Mouse (Mus musculus): ENCODE measurements around the gene Top3b. TPM values are rescaled to one million over a fixed set of nuclear protein-coding genes. Genes with fewer than 3 reads are reported as not detected.
A peak's percentile ranks its signal among the peaks of the same experiment; 100 is the strongest.
"Not testable (repeated sequence)": the region's sequence is repeated elsewhere in the genome, so short reads cannot be mapped to it uniquely, and the experiment has no call there.

Gene Top3b
- polyA plus RNA-seq, 1 experiment: 87.1 TPM

- Histone ChIP-seq H3K36me3 (ENCODE audit: control insufficient read depth, insufficient read depth, low read length) (no peaks in the 10 kb centered on the region), H3K27me3 (ENCODE audit: control insufficient read depth, insufficient read depth, low read length) (no peaks in the 10 kb centered on the region), H3K4me1 (ENCODE audit: control insufficient read depth, insufficient read depth, low read length) (no peaks in the 10 kb centered on the region), H3K27ac (ENCODE audit: control insufficient read depth, insufficient read depth, low read depth, low read length) (no peak overlapping the region), H3K4me3 (ENCODE audit: control insufficient read depth, low read depth, low read length) (no peak overlapping the region)
- TF ChIP-seq CTCF (IDR thresholded peaks at IDR 0.05; ENCODE audit: control insufficient read depth, insufficient read depth, insufficient replicate concordance, low read depth, low read length) (no peak), POLR2A (IDR thresholded peaks at IDR 0.05; ENCODE audit: control insufficient read depth, low read depth, low read length) (no peak)
These were observed 42.9 kb downstream of the Top3b start for GRCm38 (mm10) chr16:16913440-16913839.

GRCm38 (mm10) chr16:16918441-16919117 is 48.0 kb downstream of the Top3b start:
- Histone ChIP-seq H3K4me3 (ENCODE audit: control insufficient read depth, low read depth, low read length) (no peak overlapping the region), H3K36me3 (ENCODE audit: control insufficient read depth, insufficient read depth, low read length) (no peaks in the 10 kb centered on the region), H3K27ac (ENCODE audit: control insufficient read depth, insufficient read depth, low read depth, low read length) (no peak overlapping the region), H3K27me3 (ENCODE audit: control insufficient read depth, insufficient read depth, low read length) (no peaks in the 10 kb centered on the region), H3K4me1 (ENCODE audit: control insufficient read depth, insufficient read depth, low read length) (no peaks in the 10 kb centered on the region; the same call in 1 of the 2 replicates)
- TF ChIP-seq CTCF (IDR thresholded peaks at IDR 0.05; ENCODE audit: control insufficient read depth, insufficient read depth, insufficient replicate concordance, low read depth, low read length) (no peak), POLR2A (IDR thresholded peaks at IDR 0.05; ENCODE audit: control insufficient read depth, low read depth, low read length) (no peak)

- Histone ChIP-seq H3K36me3 (ENCODE audit: control insufficient read depth, insufficient read depth, low read length) (no peaks in the 10 kb centered on the region), H3K4me3 (ENCODE audit: control insufficient read depth, low read depth, low read length) (no peak overlapping the region), H3K27me3 (ENCODE audit: control insufficient read depth, insufficient read depth, low read length) (no peaks in the 10 kb centered on the region), H3K4me1 (ENCODE audit: control insufficient read depth, insufficient read depth, low read length) (no peaks in the 10 kb centered on the region; the same call in 1 of the 2 replicates), H3K27ac (ENCODE audit: control insufficient read depth, insufficient read depth, low read depth, low read length) (no peak overlapping the region)
- TF ChIP-seq POLR2A (IDR thresholded peaks at IDR 0.05; ENCODE audit: control insufficient read depth, low read depth, low read length): no peak
- peak; percentile 41; the same call in 1 of the 2 replicates for TF ChIP-seq CTCF (IDR thresholded peaks at IDR 0.05; ENCODE audit: control insufficient read depth, insufficient read depth, insufficient replicate concordance, low read depth, low read length)
These were observed 50.5 kb downstream of the Top3b start for GRCm38 (mm10) chr16:16921021-16921435.

GRCm38 (mm10) chr16:16924481-16924880 is 53.9 kb downstream of the Top3b start:
- no peak overlapping the region for H3K27ac ChIP-seq (ENCODE audit: control insufficient read depth, insufficient read depth, low read depth, low read length)
- H3K36me3 ChIP-seq (ENCODE audit: control insufficient read depth, insufficient read depth, low read length): no peaks in the 10 kb centered on the region
- TF ChIP-seq CTCF (IDR thresholded peaks at IDR 0.05; ENCODE audit: control insufficient read depth, insufficient read depth, insufficient replicate concordance, low read depth, low read length) (no peak), POLR2A (IDR thresholded peaks at IDR 0.05; ENCODE audit: control insufficient read depth, low read depth, low read length) (no peak)
- no peak overlapping the region for H3K4me3 ChIP-seq (ENCODE audit: control insufficient read depth, low read depth, low read length)
- no peaks in the 10 kb centered on the region; the same call in 1 of the 2 replicates for H3K4me1 ChIP-seq (ENCODE audit: control insufficient read depth, insufficient read depth, low read length)
- no peaks in the 10 kb centered on the region for H3K27me3 ChIP-seq (ENCODE audit: control insufficient read depth, insufficient read depth, low read length)

GRCm38 (mm10) chr16:16926536-16926935 is 56.0 kb downstream of the Top3b start:
- H3K4me1 ChIP-seq (ENCODE audit: control insufficient read depth, insufficient read depth, low read length): no peaks in the 10 kb centered on the region
- H3K36me3 ChIP-seq (ENCODE audit: control insufficient read depth, insufficient read depth, low read length): no peaks in the 10 kb centered on the region
- H3K27me3 ChIP-seq (ENCODE audit: control insufficient read depth, insufficient read depth, low read length): no peaks in the 10 kb centered on the region
- H3K4me3 ChIP-seq (ENCODE audit: control insufficient read depth, low read depth, low read length): peak overlapping the region; percentile 72
- no peak overlapping the region for H3K27ac ChIP-seq (ENCODE audit: control insufficient read depth, insufficient read depth, low read depth, low read length)
- TF ChIP-seq POLR2A (IDR thresholded peaks at IDR 0.05; ENCODE audit: control insufficient read depth, low read depth, low read length) (no peak), CTCF (IDR thresholded peaks at IDR 0.05; ENCODE audit: control insufficient read depth, insufficient read depth, insufficient replicate concordance, low read depth, low read length) (no peak)

- not testable (repeated sequence) for H3K27ac ChIP-seq (ENCODE audit: control insufficient read depth, insufficient read depth, low read depth, low read length); H3K27me3 ChIP-seq (ENCODE audit: control insufficient read depth, insufficient read depth, low read length); H3K36me3 ChIP-seq (ENCODE audit: control insufficient read depth, insufficient read depth, low read length); H3K4me3 ChIP-seq (ENCODE audit: control insufficient read depth, low read depth, low read length); H3K4me1 ChIP-seq (ENCODE audit: control insufficient read depth, insufficient read depth, low read length)
These were observed 58.4 kb downstream of the Top3b start for GRCm38 (mm10) chr16:16928908-16929307.

GRCm38 (mm10) chr16:16930326-16930725 is 59.8 kb downstream of the Top3b start:
- Histone ChIP-seq H3K4me1 (ENCODE audit: control insufficient read depth, insufficient read depth, low read length) (no peaks in the 10 kb centered on the region), H3K27me3 (ENCODE audit: control insufficient read depth, insufficient read depth, low read length) (no peaks in the 10 kb centered on the region), H3K4me3 (ENCODE audit: control insufficient read depth, low read depth, low read length) (no peak overlapping the region), H3K27ac (ENCODE audit: control insufficient read depth, insufficient read depth, low read depth, low read length) (no peak overlapping the region), H3K36me3 (ENCODE audit: control insufficient read depth, insufficient read depth, low read length) (no peaks in the 10 kb centered on the region)
- TF ChIP-seq CTCF (IDR thresholded peaks at IDR 0.05; ENCODE audit: control insufficient read depth, insufficient read depth, insufficient replicate concordance, low read depth, low read length): no peak
- no peak for TF ChIP-seq POLR2A (IDR thresholded peaks at IDR 0.05; ENCODE audit: control insufficient read depth, low read depth, low read length)
